Comparison of ENCODE assay signal across 8 mouse cellular contexts in genomic region chr14:46966206-46966605, GRCm38 (mm10).
DNase-seq lines count a peak whose midpoint lies in the region; ATAC-seq lines count a peak whose summit lies in the region.

No protein-coding gene starts in this region.

- no peaks in the 10 kb centered on the region for H3K9me3 ChIP-seq in limb, embryonic 10.5 days (replicated peaks)
- H3K9me3 ChIP-seq in forebrain, embryonic 14.5 days (replicated peaks; ENCODE audit: control insufficient read depth, low read length) = no peaks in the 10 kb centered on the region

- H3K36me3 ChIP-seq in limb, embryonic 10.5 days = no peaks in the 10 kb centered on the region
- no peaks in the 10 kb centered on the region for H3K36me3 ChIP-seq in forebrain, embryonic 14.5 days (ENCODE audit: control insufficient read depth, insufficient read depth, low read length)

- DNase-seq in 3134 (ENCODE audit: extremely low read depth, insufficient read length, low spot score) = peak; percentile 73
- DNase-seq in R1 (ENCODE audit: low read depth, low spot score) = peak; percentile 35
- DNase-seq in heart, adult 8-10 months (ENCODE audit: low spot score) = peak; percentile 69
- DNase-seq in limb, embryonic 10.5 days (ENCODE audit: low spot score) = no peak
- DNase-seq in ovary, postnatal 36 days (ENCODE audit: low spot score) = no peak
- no peak for DNase-seq in spleen, postnatal 36 days (ENCODE audit: low spot score in 2 of 2)
- no peak for DNase-seq in forebrain, embryonic 14.5 days (ENCODE audit: low spot score)
- DNase-seq in frontal cortex, postnatal 36 days (ENCODE audit: low spot score in 2 of 2) = no peak

- no peak overlapping the region for H3K4me3 ChIP-seq in limb, embryonic 10.5 days
- H3K4me3 ChIP-seq in forebrain, embryonic 14.5 days (ENCODE audit: low read depth, low read length) = no peak overlapping the region

- H3K4me2 ChIP-seq in forebrain, embryonic 14.5 days (ENCODE audit: low read length) = no peak overlapping the region

- no peaks in the 10 kb centered on the region for H3K27me3 ChIP-seq in limb, embryonic 10.5 days (ENCODE audit: low read depth, poor library complexity, severe bottlenecking)
- H3K27me3 ChIP-seq in forebrain, embryonic 14.5 days (replicated peaks; ENCODE audit: control insufficient read depth, insufficient read depth, low read length) = no peaks in the 10 kb centered on the region

- 81% methylated on average over 10 of the region's 10 CpGs for WGBS in limb, embryonic 10.5 days
- 82% methylated on average over 10 of the region's 10 CpGs for WGBS in forebrain, embryonic 14.5 days

- H3K27ac ChIP-seq in limb, embryonic 10.5 days = peak overlapping the region; percentile 25; the same call in 1 of the 2 replicates
- H3K27ac ChIP-seq in forebrain, embryonic 14.5 days (ENCODE audit: low read depth, low read length) = no peak overlapping the region

- no peak for ATAC-seq in forebrain, embryonic 14.5 days

- no peak overlapping the region for H3K9ac ChIP-seq in forebrain, embryonic 14.5 days (ENCODE audit: low read length)

- H3K4me1 ChIP-seq in limb, embryonic 10.5 days = peaks cover 47% of the 10 kb centered on the region
- no peaks in the 10 kb centered on the region for H3K4me1 ChIP-seq in forebrain, embryonic 14.5 days (ENCODE audit: control insufficient read depth, insufficient read depth, low read length)

Comparison
In these comparisons a context has a peak if more than half of its experiments do, and no peak if none do; other contexts are left out.
1. DNase-seq: peak in 3134 (single experiment), R1 (single experiment) and heart, adult 8-10 months (single experiment); none in limb, embryonic 10.5 days (single experiment), ovary, postnatal 36 days (single experiment), spleen, postnatal 36 days (0 of 2), forebrain, embryonic 14.5 days (single experiment) and frontal cortex, postnatal 36 days (0 of 2).